Mouse (Mus musculus) cortical plate, adult 2 months (tissue): Measurements from ENCODE around the gene Pigk.

Experiments used
- CTCF ChIP-seq: fragments of 200-500 bp; IDR thresholded peaks from 2 replicates; pipeline ENCODE4 v1.5.1; 2011; ENCODE audit warnings: mild to moderate bottlenecking, control low read depth, low read length; ENCODE audit not compliant: insufficient read depth; ENCODE audit errors: extremely low read depth
- POLR2A ChIP-seq: fragments of 200-500 bp; IDR thresholded peaks from 2 replicates; pipeline ENCODE4 v1.6.1; 2011; ENCODE audit warnings: mild to moderate bottlenecking, low read length, control low read depth; ENCODE audit not compliant: insufficient read depth; ENCODE audit errors: extremely low read depth

- TF ChIP-seq CTCF: peak; percentile 37; the same call in 1 of the 2 replicates
- no peak for TF ChIP-seq POLR2A
Observed at GRCm38 (mm10) chr3:152799738-152800431, 86.0 kb downstream of the Pigk start.
